In the genomic region with DNA sequence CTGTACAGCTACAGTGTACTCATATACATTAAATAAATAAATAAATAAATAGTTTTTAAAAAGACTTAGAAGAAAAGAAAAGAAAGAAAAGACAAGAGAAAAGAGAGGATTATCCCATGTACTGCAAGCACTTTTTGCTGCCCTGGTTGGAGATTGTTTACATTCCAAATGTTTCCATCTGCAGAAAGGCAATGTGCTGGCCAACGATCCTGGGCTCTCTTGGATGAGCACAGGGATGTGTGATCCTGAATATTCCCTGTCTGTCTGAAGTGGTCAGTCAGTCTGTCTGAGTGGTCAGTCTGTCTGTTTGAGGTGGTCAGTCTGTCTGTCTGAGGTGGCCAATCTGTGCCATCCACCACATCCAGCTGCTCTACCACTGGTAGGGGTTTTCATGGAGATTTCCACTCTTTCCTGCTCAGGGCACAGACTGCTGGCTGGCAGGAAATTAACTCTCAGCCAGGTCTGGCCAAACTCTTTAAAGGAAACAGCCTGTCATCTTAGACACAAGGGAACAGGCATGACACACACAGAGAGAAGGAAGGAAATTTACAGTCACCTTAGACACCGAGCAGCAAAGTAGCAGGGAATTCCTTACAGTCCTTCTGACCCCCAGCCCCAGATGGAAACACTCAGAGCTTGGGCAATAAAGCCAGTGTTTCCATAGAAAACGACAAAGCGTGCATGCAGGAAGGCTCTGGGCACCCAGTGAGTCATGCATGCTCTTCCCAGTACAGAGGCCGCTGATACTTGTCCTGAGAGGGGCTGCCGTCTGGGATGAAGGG, we compare ENCODE assay signal across 10 mouse cellular contexts. TPM values are rescaled to one million over a fixed set of nuclear protein-coding genes. Genes with fewer than 3 reads are reported as not detected.
DNase-seq lines count a peak whose midpoint lies in the region; ATAC-seq and TF ChIP-seq lines count a peak whose summit lies in the region.
"Had no signal": no experiment of that assay in that cellular context is flagged by ENCODE, and none has a peak within 500 bp of the region (broad histone marks: within the 10 kb centered on the region; RNA-seq: fewer than 3 reads in every experiment).

No protein-coding gene starts in this region.

- no peaks in the 10 kb centered on the region for H3K9me3 ChIP-seq in heart, embryonic 10.5 days
- no peaks in the 10 kb centered on the region for H3K9me3 ChIP-seq in neural tube, embryonic 15.5 days (replicated peaks)
- no peaks in the 10 kb centered on the region for H3K9me3 ChIP-seq in limb, embryonic 10.5 days (replicated peaks)
- H3K9me3 ChIP-seq in forebrain, postnatal 0 days (ENCODE audit: low read length) = no peaks in the 10 kb centered on the region
- no peaks in the 10 kb centered on the region for H3K9me3 ChIP-seq in midbrain, embryonic 16.5 days (replicated peaks; ENCODE audit: control insufficient read depth, low read length, poor library complexity, severe bottlenecking)
- H3K9me3 ChIP-seq in midbrain, embryonic 10.5 days (replicated peaks) = no peaks in the 10 kb centered on the region
- H3K9me3 ChIP-seq: megakaryocyte, embryonic 14.5 days had no signal

- H3K4me1 ChIP-seq in heart, embryonic 10.5 days = peaks cover 19% of the 10 kb centered on the region
- H3K4me1 ChIP-seq in neural tube, embryonic 15.5 days = no peaks in the 10 kb centered on the region
- H3K4me1 ChIP-seq in limb, embryonic 10.5 days = peaks cover 34% of the 10 kb centered on the region
- no peaks in the 10 kb centered on the region for H3K4me1 ChIP-seq in forebrain, postnatal 0 days (ENCODE audit: insufficient read depth)
- H3K4me1 ChIP-seq in midbrain, embryonic 16.5 days (ENCODE audit: control insufficient read depth, insufficient read depth, low read length) = no peaks in the 10 kb centered on the region
- H3K4me1 ChIP-seq in midbrain, embryonic 10.5 days = no peaks in the 10 kb centered on the region

- peaks cover 32% of the 10 kb centered on the region for H3K36me3 ChIP-seq in heart, embryonic 10.5 days
- H3K36me3 ChIP-seq in neural tube, embryonic 15.5 days = no peaks in the 10 kb centered on the region
- H3K36me3 ChIP-seq in limb, embryonic 10.5 days = peaks cover 43% of the 10 kb centered on the region
- H3K36me3 ChIP-seq in forebrain, postnatal 0 days (ENCODE audit: insufficient read depth) = no peaks in the 10 kb centered on the region
- H3K36me3 ChIP-seq in midbrain, embryonic 16.5 days (ENCODE audit: control insufficient read depth, insufficient read depth, low read length) = no peaks in the 10 kb centered on the region
- H3K36me3 ChIP-seq in midbrain, embryonic 10.5 days = 0 out of 2 replicates have a peak, but pooled peaks cover 3% of the 10 kb centered on the region

- H3K27ac ChIP-seq in heart, embryonic 10.5 days = peak overlapping the region; percentile 63
- no peak overlapping the region for H3K27ac ChIP-seq in neural tube, embryonic 15.5 days (replicated peaks)
- peak overlapping the region; percentile 81 for H3K27ac ChIP-seq in limb, embryonic 10.5 days
- no peak overlapping the region for H3K27ac ChIP-seq in forebrain, postnatal 0 days (ENCODE audit: low read depth, low read length)
- no peak overlapping the region for H3K27ac ChIP-seq in midbrain, embryonic 16.5 days (ENCODE audit: low read length)
- no peak overlapping the region for H3K27ac ChIP-seq in midbrain, embryonic 10.5 days (replicated peaks)

- no peak for DNase-seq in heart, embryonic 10.5 days (ENCODE audit: low spot score)
- no peak for DNase-seq in heart, adult 9 months (ENCODE audit: low spot score in 2 of 2)
- DNase-seq in neural tube, embryonic 10.5 days (ENCODE audit: extremely low spot score, low spot score) = peak; percentile 36
- DNase-seq in limb, embryonic 10.5 days (ENCODE audit: low spot score) = peak; percentile 78
- no peak for DNase-seq in forebrain, postnatal 0 days
- DNase-seq in midbrain, embryonic 10.5 days (ENCODE audit: low spot score) = no peak
- DNase-seq: gastrocnemius, postnatal 36 days had no signal

- H3K27me3 ChIP-seq in heart, embryonic 10.5 days (ENCODE audit: insufficient read depth, poor library complexity, severe bottlenecking) = no peaks in the 10 kb centered on the region
- no peaks in the 10 kb centered on the region for H3K27me3 ChIP-seq in neural tube, embryonic 15.5 days (replicated peaks)
- H3K27me3 ChIP-seq in limb, embryonic 10.5 days (ENCODE audit: low read depth, poor library complexity, severe bottlenecking) = no peaks in the 10 kb centered on the region
- H3K27me3 ChIP-seq in forebrain, postnatal 0 days (ENCODE audit: insufficient read depth, low read length) = no peaks in the 10 kb centered on the region
- H3K27me3 ChIP-seq in midbrain, embryonic 16.5 days (ENCODE audit: control insufficient read depth, insufficient read depth, low read depth, low read length) = no peaks in the 10 kb centered on the region
- no peaks in the 10 kb centered on the region for H3K27me3 ChIP-seq in midbrain, embryonic 10.5 days (ENCODE audit: low read depth, poor library complexity, severe bottlenecking)
- H3K27me3 ChIP-seq: megakaryocyte, embryonic 14.5 days had no signal

- no peak overlapping the region for H3K9ac ChIP-seq in neural tube, embryonic 15.5 days (replicated peaks)
- H3K9ac ChIP-seq in forebrain, postnatal 0 days = no peak overlapping the region
- no peak overlapping the region for H3K9ac ChIP-seq in midbrain, embryonic 16.5 days (ENCODE audit: low read depth, low read length)

- H3K4me2 ChIP-seq in neural tube, embryonic 15.5 days = no peak overlapping the region
- no peak overlapping the region for H3K4me2 ChIP-seq in forebrain, postnatal 0 days (ENCODE audit: low read depth)
- no peak overlapping the region for H3K4me2 ChIP-seq in midbrain, embryonic 16.5 days (ENCODE audit: low read length)

- TF ChIP-seq CTCF in forebrain, postnatal 0 days (IDR thresholded peaks at IDR 0.05; ENCODE audit: low read depth) = no peak

- ATAC-seq in neural tube, embryonic 15.5 days (ENCODE audit: low FRiP score) = no peak
- no peak for ATAC-seq in forebrain, postnatal 0 days
- no peak for ATAC-seq in midbrain, embryonic 16.5 days

- no peak overlapping the region for H3K4me3 ChIP-seq in heart, embryonic 10.5 days
- no peak overlapping the region for H3K4me3 ChIP-seq in neural tube, embryonic 15.5 days (replicated peaks)
- H3K4me3 ChIP-seq in limb, embryonic 10.5 days = no peak overlapping the region
- no peak overlapping the region for H3K4me3 ChIP-seq in forebrain, postnatal 0 days (ENCODE audit: low read depth, low read length)
- no peak overlapping the region for H3K4me3 ChIP-seq in midbrain, embryonic 16.5 days (ENCODE audit: low read depth, low read length)
- H3K4me3 ChIP-seq in midbrain, embryonic 10.5 days = no peak overlapping the region
- H3K4me3 ChIP-seq: megakaryocyte, embryonic 14.5 days had no signal

- 57% methylated on average over 6 of the region's 6 CpGs for WGBS in heart, embryonic 10.5 days
- WGBS in neural tube, embryonic 15.5 days = 55% methylated on average over 6 of the region's 6 CpGs
- 31% methylated on average over 6 of the region's 6 CpGs for WGBS in limb, embryonic 10.5 days
- WGBS in forebrain, postnatal 0 days = 83% methylated on average over 6 of the region's 6 CpGs
- WGBS in midbrain, embryonic 16.5 days = 85% methylated on average over 6 of the region's 6 CpGs
- WGBS in midbrain, embryonic 10.5 days = 79% methylated on average over 6 of the region's 6 CpGs

RNA-seq across cellular contexts. Expression of a gene that starts 18.4 kb away (rescaled TPM):
- 29.8 and 38.8 TPM in 2 replicates for polyA plus RNA-seq in heart, embryonic 10.5 days (2016; fragmentation: Nextera tagmentation; extraction: Ambion mirVana)
- polyA plus RNA-seq in neural tube, embryonic 15.5 days (2015; fragmentation: Nextera tagmentation; extraction: Ambion mirVana) = 16.7 and 22.5 TPM in 2 replicates
- polyA plus RNA-seq in limb, embryonic 10.5 days (2016; fragmentation: Nextera tagmentation; extraction: Ambion mirVana) = 33.3 and 42.3 TPM in 2 replicates
- total RNA-seq in forebrain, postnatal 0 days (2014; rRNA removed) = 10.8 and 10.9 TPM in 2 replicates
- 11.8 and 16.5 TPM in 2 replicates for polyA plus RNA-seq in forebrain, postnatal 0 days (2015; fragmentation: Nextera tagmentation; extraction: Ambion mirVana)
- 14.3 and 15.6 TPM in 2 replicates for polyA plus RNA-seq in midbrain, embryonic 16.5 days (2015; fragmentation: Nextera tagmentation; extraction: Ambion mirVana)
- polyA plus RNA-seq in midbrain, embryonic 10.5 days (2016; fragmentation: Nextera tagmentation; extraction: Ambion mirVana) = 17.9 and 19.4 TPM in 2 replicates

RNA-seq across cellular contexts. Expression of a gene that starts 55.8 kb away (rescaled TPM):
- 365 and 443 TPM in 2 replicates for polyA plus RNA-seq in heart, embryonic 10.5 days (2016; fragmentation: Nextera tagmentation; extraction: Ambion mirVana)
- 451 and 458 TPM in 2 replicates for polyA plus RNA-seq in neural tube, embryonic 15.5 days (2015; fragmentation: Nextera tagmentation; extraction: Ambion mirVana)
- 290 and 338 TPM in 2 replicates for polyA plus RNA-seq in limb, embryonic 10.5 days (2016; fragmentation: Nextera tagmentation; extraction: Ambion mirVana)
- total RNA-seq in forebrain, postnatal 0 days (2014; rRNA removed) = 231 and 294 TPM in 2 replicates
- 418 and 468 TPM in 2 replicates for polyA plus RNA-seq in forebrain, postnatal 0 days (2015; fragmentation: Nextera tagmentation; extraction: Ambion mirVana)
- polyA plus RNA-seq in midbrain, embryonic 16.5 days (2015; fragmentation: Nextera tagmentation; extraction: Ambion mirVana) = 538 and 554 TPM in 2 replicates
- 309 and 361 TPM in 2 replicates for polyA plus RNA-seq in midbrain, embryonic 10.5 days (2016; fragmentation: Nextera tagmentation; extraction: Ambion mirVana)

Comparison
In these comparisons a context has a peak if more than half of its experiments do, and no peak if none do; other contexts are left out.
1. DNase-seq: peak in neural tube, embryonic 10.5 days (single experiment) and limb, embryonic 10.5 days (single experiment); none in heart, embryonic 10.5 days (single experiment), heart, adult 9 months (0 of 2), forebrain, postnatal 0 days (single experiment) and midbrain, embryonic 10.5 days (single experiment).
2. H3K27ac ChIP-seq: peak in heart, embryonic 10.5 days (single experiment) and limb, embryonic 10.5 days (single experiment); none in neural tube, embryonic 15.5 days (single experiment), forebrain, postnatal 0 days (single experiment), midbrain, embryonic 16.5 days (single experiment) and midbrain, embryonic 10.5 days (single experiment).